Mouse (Mus musculus) ES-E14 (cell line): ENCODE data around the gene Ulk4.

Source experiments
- MAFK ChIP-seq: IDR thresholded peaks from 2 replicates; pipeline ENCODE4 v1.6.1; 2014; ENCODE audit warnings: mild to moderate bottlenecking, low read depth, low read length, inconsistent platforms; ENCODE audit not compliant: insufficient read depth
- ZNF384 ChIP-seq: IDR thresholded peaks from 2 replicates; pipeline ENCODE4 v1.6.1; 2012; ENCODE audit warnings: low read depth, low read length, inconsistent platforms

DNA sequence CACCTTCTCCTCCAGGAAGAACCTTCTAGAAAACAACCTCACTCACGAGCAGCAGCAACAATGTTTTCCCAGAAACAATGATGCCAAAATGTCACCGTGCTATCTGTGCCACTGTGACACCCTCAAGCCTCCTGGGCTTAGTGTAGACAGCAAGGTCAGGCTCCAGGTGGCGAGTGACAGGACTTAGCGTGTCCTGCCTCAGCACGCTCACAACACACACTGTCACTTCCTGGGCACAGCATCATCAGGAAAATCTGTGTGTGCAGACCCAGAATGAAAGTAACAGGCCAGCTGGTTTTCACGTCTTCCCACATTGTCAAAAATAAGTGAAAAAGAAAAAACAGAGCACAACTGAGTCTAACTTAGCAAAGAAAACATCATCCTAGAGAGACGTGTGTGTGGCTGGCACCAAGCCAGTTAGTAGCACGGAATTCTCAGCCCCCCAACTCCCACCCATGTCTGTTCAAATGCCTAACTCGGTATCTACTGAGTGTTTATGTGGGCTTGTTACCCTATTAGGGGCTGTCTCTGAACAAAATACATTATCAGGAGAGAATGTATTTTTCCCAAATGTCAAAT lies 120.7 kb downstream of the Ulk4 start:
- TF ChIP-seq ZNF384 (no peak), MAFK (no peak)
